Mouse (Mus musculus): ENCODE measurements around the gene Usp2. TPM values are rescaled to one million over a fixed set of nuclear protein-coding genes. Genes with fewer than 3 reads are reported as not detected.
A peak's percentile ranks its signal among the peaks of the same experiment; 100 is the strongest.
"Not testable (repeated sequence)": the region's sequence is repeated elsewhere in the genome, so short reads cannot be mapped to it uniquely, and the experiment has no call there.

Gene Usp2
- polyA plus RNA-seq, 1 experiment from 2014 or later, result 39.4 TPM

DNA sequence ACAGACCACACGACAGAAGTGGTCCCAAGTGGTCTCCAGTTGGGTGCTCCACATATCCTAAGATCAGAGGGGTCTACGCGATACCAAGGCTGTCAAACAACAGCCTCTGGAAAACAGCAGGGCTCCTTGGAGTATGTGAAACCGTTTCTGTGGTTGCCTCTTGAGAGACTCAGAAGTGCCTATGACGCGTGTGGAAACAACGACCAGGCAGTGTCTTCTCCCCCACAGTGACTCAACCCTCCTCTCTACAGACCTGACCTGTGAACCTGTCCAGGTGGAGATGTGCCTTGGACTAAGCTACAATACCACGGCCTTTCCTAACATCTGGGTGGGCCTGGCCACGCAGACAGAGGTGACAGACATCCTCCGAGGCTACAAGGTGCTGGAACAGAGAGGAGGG lies 39.0 kb downstream of the Usp2 start:
- H3K27me3 ChIP-seq (replicated peaks; ENCODE audit: control insufficient read depth, insufficient read depth, low read length), result no peaks in the 10 kb centered on the region
- ATAC-seq (ENCODE audit: low read depth) (no peak), DNase-seq (ENCODE audit: low spot score) (no peak)
- H3K9me3 ChIP-seq (ENCODE audit: control insufficient read depth, low read length), result no peaks in the 10 kb centered on the region
- peaks cover 40% of the 10 kb centered on the region for H3K4me1 ChIP-seq (ENCODE audit: control insufficient read depth, insufficient read depth, low read length)
- H3K9ac ChIP-seq (ENCODE audit: low read depth, low read length), result no peak overlapping the region
- 78% methylated on average over 10 of the region's 10 CpGs for WGBS
- no peak overlapping the region for H3K4me2 ChIP-seq (ENCODE audit: low read depth, low read length)
- peaks cover 20% of the 10 kb centered on the region for H3K36me3 ChIP-seq (ENCODE audit: control insufficient read depth, insufficient read depth, low read length)
- no peak overlapping the region for H3K27ac ChIP-seq (replicated peaks; ENCODE audit: low read depth, low read length)
- no peak overlapping the region for H3K4me3 ChIP-seq (ENCODE audit: low read depth, low read length)

GRCm38 (mm10) chr9:44106182-44106581 lies 39.4 kb downstream of the Usp2 start:
- Histone ChIP-seq H3K36me3 (ENCODE audit: control insufficient read depth, insufficient read depth, low read length) (peaks cover 20% of the 10 kb centered on the region), H3K9ac (ENCODE audit: low read depth, low read length) (no peak overlapping the region), H3K4me2 (ENCODE audit: low read depth, low read length) (no peak overlapping the region), H3K27ac (replicated peaks; ENCODE audit: low read depth, low read length) (peak overlapping the region; percentile 79; the same call in 1 of the 2 replicates), H3K9me3 (ENCODE audit: control insufficient read depth, low read length) (no peaks in the 10 kb centered on the region), H3K27me3 (replicated peaks; ENCODE audit: control insufficient read depth, insufficient read depth, low read length) (no peaks in the 10 kb centered on the region), H3K4me3 (ENCODE audit: low read depth, low read length) (no peak overlapping the region), H3K4me1 (ENCODE audit: control insufficient read depth, insufficient read depth, low read length) (peaks cover 40% of the 10 kb centered on the region)
- DNase-seq (ENCODE audit: low spot score) (no peak), ATAC-seq (ENCODE audit: low read depth) (no peak)
- 94% methylated on average over 7 of the region's 7 CpGs for WGBS

GRCm38 (mm10) chr9:44106596-44106995 lies 39.8 kb downstream of the Usp2 start:
- Histone ChIP-seq H3K27me3 (replicated peaks; ENCODE audit: control insufficient read depth, insufficient read depth, low read length) (no peaks in the 10 kb centered on the region), H3K9ac (ENCODE audit: low read depth, low read length) (no peak overlapping the region), H3K9me3 (ENCODE audit: control insufficient read depth, low read length) (no peaks in the 10 kb centered on the region), H3K36me3 (ENCODE audit: control insufficient read depth, insufficient read depth, low read length) (peaks cover 20% of the 10 kb centered on the region), H3K4me1 (ENCODE audit: control insufficient read depth, insufficient read depth, low read length) (peaks cover 40% of the 10 kb centered on the region), H3K4me3 (ENCODE audit: low read depth, low read length) (no peak overlapping the region), H3K27ac (replicated peaks; ENCODE audit: low read depth, low read length) (peak overlapping the region; percentile 79; the same call in 1 of the 2 replicates), H3K4me2 (ENCODE audit: low read depth, low read length) (peak overlapping the region; percentile 51)
- no peak for ATAC-seq (ENCODE audit: low read depth)
- 72% methylated on average over 4 of the region's 4 CpGs for WGBS
- no peak for DNase-seq (ENCODE audit: low spot score)

- Histone ChIP-seq H3K9me3 (ENCODE audit: control insufficient read depth, low read length) (no peaks in the 10 kb centered on the region), H3K9ac (ENCODE audit: low read depth, low read length) (peak within 1 kb of the TSS; percentile 43), H3K27ac (replicated peaks; ENCODE audit: low read depth, low read length) (peak within 1 kb of the TSS; percentile 79), H3K4me1 (ENCODE audit: control insufficient read depth, insufficient read depth, low read length) (peaks cover 40% of the 10 kb centered on the region), H3K4me3 (ENCODE audit: low read depth, low read length) (peak within 1 kb of the TSS; percentile 15; the same call in 1 of the 2 replicates), H3K4me2 (ENCODE audit: low read depth, low read length) (peak within 1 kb of the TSS; percentile 51), H3K27me3 (replicated peaks; ENCODE audit: control insufficient read depth, insufficient read depth, low read length) (no peaks in the 10 kb centered on the region), H3K36me3 (ENCODE audit: control insufficient read depth, insufficient read depth, low read length) (peaks cover 20% of the 10 kb centered on the region)
- 12% methylated on average over 8 of the region's 8 CpGs for WGBS
- ATAC-seq (ENCODE audit: low read depth) (peak; percentile 81), DNase-seq (ENCODE audit: low spot score) (peak; percentile 92)
Measured at GRCm38 (mm10) chr9:44107110-44107509, 40.3 kb downstream of the Usp2 start, which contains the start of gene C1qtnf5. Gene C1qtnf5, plus strand, starts transcription at chr9:44107245.

DNA sequence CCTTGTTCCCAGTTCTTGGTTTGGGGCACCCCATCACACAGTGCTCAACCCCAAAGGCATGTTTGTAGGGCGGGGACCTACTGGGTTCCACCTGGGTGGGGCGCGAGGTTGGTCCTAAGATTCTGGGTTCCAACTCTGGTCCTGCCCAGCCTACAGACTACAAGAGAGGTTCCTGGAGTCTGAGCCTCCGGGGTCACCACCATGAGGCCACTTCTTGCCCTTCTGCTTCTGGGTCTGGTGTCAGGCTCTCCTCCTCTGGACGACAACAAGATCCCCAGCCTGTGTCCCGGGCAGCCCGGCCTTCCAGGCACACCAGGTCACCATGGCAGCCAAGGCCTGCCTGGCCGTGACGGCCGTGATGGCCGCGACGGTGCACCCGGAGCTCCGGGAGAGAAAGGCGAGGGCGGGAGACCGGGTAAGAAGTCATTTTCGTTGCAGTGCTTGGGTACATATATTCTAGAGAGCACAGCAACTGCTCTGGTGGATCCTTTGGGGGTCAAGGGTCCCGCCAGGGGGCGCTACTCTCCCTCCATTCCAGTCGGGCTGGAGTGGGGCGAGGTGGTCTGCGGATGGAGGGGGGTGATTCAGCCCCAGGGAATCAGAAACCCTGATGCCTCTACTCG lies 40.8 kb downstream of the Usp2 start:
- ATAC-seq (ENCODE audit: low read depth) (no peak), DNase-seq (ENCODE audit: low spot score) (peak; percentile 26)
- H3K9me3 ChIP-seq (ENCODE audit: control insufficient read depth, low read length), result no peaks in the 10 kb centered on the region
- H3K27ac ChIP-seq (replicated peaks; ENCODE audit: low read depth, low read length), result peak overlapping the region; percentile 79
- WGBS, result 35% methylated on average over 16 of the region's 25 CpGs
- H3K27me3 ChIP-seq (replicated peaks; ENCODE audit: control insufficient read depth, insufficient read depth, low read length), result no peaks in the 10 kb centered on the region
- H3K4me2 ChIP-seq (ENCODE audit: low read depth, low read length), result peak overlapping the region; percentile 51
- H3K36me3 ChIP-seq (ENCODE audit: control insufficient read depth, insufficient read depth, low read length), result peaks cover 20% of the 10 kb centered on the region
- peak overlapping the region; percentile 43 for H3K9ac ChIP-seq (ENCODE audit: low read depth, low read length)
- peaks cover 40% of the 10 kb centered on the region for H3K4me1 ChIP-seq (ENCODE audit: control insufficient read depth, insufficient read depth, low read length)
- peak overlapping the region; percentile 15; the same call in 1 of the 2 replicates for H3K4me3 ChIP-seq (ENCODE audit: low read depth, low read length)

DNA sequence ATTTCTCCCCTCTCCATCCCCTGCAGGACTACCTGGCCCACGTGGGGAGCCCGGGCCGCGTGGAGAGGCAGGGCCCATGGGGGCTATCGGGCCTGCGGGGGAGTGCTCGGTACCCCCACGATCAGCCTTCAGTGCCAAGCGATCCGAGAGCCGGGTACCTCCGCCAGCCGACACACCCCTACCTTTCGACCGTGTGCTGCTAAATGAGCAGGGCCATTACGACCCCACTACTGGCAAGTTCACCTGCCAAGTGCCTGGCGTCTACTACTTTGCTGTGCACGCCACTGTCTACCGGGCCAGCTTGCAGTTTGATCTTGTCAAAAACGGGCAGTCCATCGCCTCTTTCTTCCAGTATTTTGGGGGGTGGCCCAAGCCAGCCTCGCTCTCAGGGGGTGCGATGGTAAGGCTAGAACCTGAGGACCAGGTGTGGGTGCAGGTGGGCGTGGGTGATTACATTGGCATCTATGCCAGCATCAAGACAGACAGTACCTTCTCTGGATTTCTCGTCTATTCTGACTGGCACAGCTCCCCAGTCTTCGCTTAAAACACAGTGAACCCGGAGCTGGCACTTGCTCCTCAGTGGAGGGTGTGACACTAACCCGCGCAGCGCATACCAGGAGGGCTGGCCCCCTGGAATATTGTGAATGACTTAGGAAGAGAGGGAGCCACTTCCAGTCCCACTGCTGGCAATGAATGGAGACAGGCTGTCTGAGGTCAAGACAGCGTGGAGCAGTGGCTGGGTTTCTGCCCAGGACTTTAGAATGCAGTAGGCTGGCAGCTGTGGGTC lies 41.6 kb downstream of the Usp2 start:
- 84% methylated on average over 28 of the region's 31 CpGs for WGBS
- no peaks in the 10 kb centered on the region for H3K9me3 ChIP-seq (ENCODE audit: control insufficient read depth, low read length)
- H3K4me3 ChIP-seq (ENCODE audit: low read depth, low read length), result no peak overlapping the region
- H3K27me3 ChIP-seq (replicated peaks; ENCODE audit: control insufficient read depth, insufficient read depth, low read length), result no peaks in the 10 kb centered on the region
- H3K27ac ChIP-seq (replicated peaks; ENCODE audit: low read depth, low read length), result no peak overlapping the region
- peaks cover 40% of the 10 kb centered on the region for H3K4me1 ChIP-seq (ENCODE audit: control insufficient read depth, insufficient read depth, low read length)
- H3K4me2 ChIP-seq (ENCODE audit: low read depth, low read length), result peak overlapping the region; percentile 51
- peak overlapping the region; percentile 43; the same call in 1 of the 2 replicates for H3K9ac ChIP-seq (ENCODE audit: low read depth, low read length)
- no peak for DNase-seq (ENCODE audit: low spot score)
- ATAC-seq (ENCODE audit: low read depth), result no peak
- H3K36me3 ChIP-seq (ENCODE audit: control insufficient read depth, insufficient read depth, low read length), result peaks cover 20% of the 10 kb centered on the region

DNA sequence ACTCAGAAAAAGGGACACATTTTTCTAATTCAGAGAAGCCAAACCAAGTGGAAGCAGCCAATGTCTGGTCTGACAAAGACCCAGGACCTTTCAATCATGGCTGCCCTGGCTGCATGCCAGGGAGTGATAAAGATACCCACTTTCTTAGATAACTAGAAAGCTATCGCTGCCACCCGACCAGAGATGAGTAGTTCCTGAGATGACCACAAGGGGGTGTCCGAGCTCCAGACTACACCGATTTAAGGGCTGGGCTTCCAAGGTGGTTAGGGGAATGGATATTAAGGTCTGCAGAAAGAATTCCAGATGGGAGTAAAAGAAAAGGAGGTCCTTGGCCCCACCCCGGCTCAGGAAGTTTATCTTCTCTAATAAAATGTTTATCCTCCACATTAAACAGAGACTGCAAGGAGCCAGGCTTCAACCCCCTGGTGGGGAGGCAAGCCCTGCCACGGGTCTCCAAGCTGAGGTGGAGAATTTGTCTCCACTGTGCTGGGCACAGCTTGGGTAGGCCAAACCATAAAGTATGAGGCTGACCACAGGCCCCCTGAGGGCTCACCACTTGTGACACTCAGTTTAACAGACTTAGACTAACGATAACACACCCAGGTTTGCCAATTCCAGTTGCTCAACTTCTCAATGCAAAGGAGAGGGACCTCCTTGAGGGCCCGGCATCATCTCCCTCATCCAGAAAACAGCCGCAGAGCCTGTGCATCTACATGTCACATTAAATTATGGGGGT lies 42.7 kb downstream of the Usp2 start:
- no peaks in the 10 kb centered on the region for H3K9me3 ChIP-seq (ENCODE audit: control insufficient read depth, low read length)
- no peak for ATAC-seq (ENCODE audit: low read depth)
- H3K27me3 ChIP-seq (replicated peaks; ENCODE audit: control insufficient read depth, insufficient read depth, low read length), result no peaks in the 10 kb centered on the region
- peaks cover 14% of the 10 kb centered on the region for H3K36me3 ChIP-seq (ENCODE audit: control insufficient read depth, insufficient read depth, low read length)
- peak overlapping the region; percentile 10; the same call in 1 of the 2 replicates for H3K4me3 ChIP-seq (ENCODE audit: low read depth, low read length)
- no peak overlapping the region for H3K27ac ChIP-seq (replicated peaks; ENCODE audit: low read depth, low read length)
- H3K4me1 ChIP-seq (ENCODE audit: control insufficient read depth, insufficient read depth, low read length), result peaks cover 40% of the 10 kb centered on the region
- WGBS, result 24% methylated on average over 9 of the region's 9 CpGs
- 0 out of 2 replicates have a peak overlapping the region, but pooled peaks have one; percentile 26 for H3K9ac ChIP-seq (ENCODE audit: low read depth, low read length)
- peak; percentile 68 for DNase-seq (ENCODE audit: low spot score)
- H3K4me2 ChIP-seq (ENCODE audit: low read depth, low read length), result peak overlapping the region; percentile 51

DNA sequence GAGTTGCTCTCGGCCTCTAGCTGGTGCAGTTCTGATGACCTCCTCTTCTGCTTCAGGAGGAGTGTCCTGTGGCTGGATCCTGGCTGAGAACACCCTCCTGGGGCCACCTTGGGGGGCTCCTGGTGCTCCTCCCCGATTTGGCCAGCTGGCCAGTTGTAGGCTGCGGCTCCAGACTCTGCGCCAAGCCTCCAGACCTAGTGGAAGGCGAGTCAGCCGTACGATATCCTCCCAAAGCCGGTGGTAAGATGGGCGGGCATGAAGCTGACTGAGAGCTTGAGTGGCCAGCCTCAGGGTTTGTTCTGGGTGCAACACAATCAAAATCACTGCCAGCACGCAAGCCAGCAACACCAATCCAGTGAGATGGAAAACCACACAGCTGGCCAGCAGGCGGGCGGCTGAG lies 45.1 kb downstream of the Usp2 start:
- Histone ChIP-seq H3K9ac (ENCODE audit: low read depth, low read length) (peak overlapping the region; percentile 48; the same call in 1 of the 2 replicates), H3K4me2 (ENCODE audit: low read depth, low read length) (peak overlapping the region; percentile 53), H3K4me3 (ENCODE audit: low read depth, low read length) (peak overlapping the region; percentile 74), H3K4me1 (ENCODE audit: control insufficient read depth, insufficient read depth, low read length) (peaks cover 35% of the 10 kb centered on the region)
- not testable (repeated sequence) for H3K27ac ChIP-seq (replicated peaks; ENCODE audit: low read depth, low read length); H3K27me3 ChIP-seq (replicated peaks; ENCODE audit: control insufficient read depth, insufficient read depth, low read length); DNase-seq (ENCODE audit: low spot score); H3K9me3 ChIP-seq (ENCODE audit: control insufficient read depth, low read length); ATAC-seq (ENCODE audit: low read depth); H3K36me3 ChIP-seq (ENCODE audit: control insufficient read depth, insufficient read depth, low read length)
- WGBS, result 59% methylated on average over 6 of the region's 12 CpGs
